Mouse (Mus musculus) lung, postnatal 0 days (tissue): ENCODE results near the gene Arl2bp.

Source experiments
- CTCF ChIP-seq: IDR thresholded peaks from 2 replicates; pipeline ENCODE4 v1.5.1; 2016; ENCODE audit warnings: antibody characterized with exemption, mild to moderate bottlenecking
- EP300 ChIP-seq: IDR thresholded peaks from 2 replicates; pipeline ENCODE4 v1.6.1; 2016; ENCODE audit warnings: antibody characterized with exemption, mild to moderate bottlenecking, control low read depth

DNA sequence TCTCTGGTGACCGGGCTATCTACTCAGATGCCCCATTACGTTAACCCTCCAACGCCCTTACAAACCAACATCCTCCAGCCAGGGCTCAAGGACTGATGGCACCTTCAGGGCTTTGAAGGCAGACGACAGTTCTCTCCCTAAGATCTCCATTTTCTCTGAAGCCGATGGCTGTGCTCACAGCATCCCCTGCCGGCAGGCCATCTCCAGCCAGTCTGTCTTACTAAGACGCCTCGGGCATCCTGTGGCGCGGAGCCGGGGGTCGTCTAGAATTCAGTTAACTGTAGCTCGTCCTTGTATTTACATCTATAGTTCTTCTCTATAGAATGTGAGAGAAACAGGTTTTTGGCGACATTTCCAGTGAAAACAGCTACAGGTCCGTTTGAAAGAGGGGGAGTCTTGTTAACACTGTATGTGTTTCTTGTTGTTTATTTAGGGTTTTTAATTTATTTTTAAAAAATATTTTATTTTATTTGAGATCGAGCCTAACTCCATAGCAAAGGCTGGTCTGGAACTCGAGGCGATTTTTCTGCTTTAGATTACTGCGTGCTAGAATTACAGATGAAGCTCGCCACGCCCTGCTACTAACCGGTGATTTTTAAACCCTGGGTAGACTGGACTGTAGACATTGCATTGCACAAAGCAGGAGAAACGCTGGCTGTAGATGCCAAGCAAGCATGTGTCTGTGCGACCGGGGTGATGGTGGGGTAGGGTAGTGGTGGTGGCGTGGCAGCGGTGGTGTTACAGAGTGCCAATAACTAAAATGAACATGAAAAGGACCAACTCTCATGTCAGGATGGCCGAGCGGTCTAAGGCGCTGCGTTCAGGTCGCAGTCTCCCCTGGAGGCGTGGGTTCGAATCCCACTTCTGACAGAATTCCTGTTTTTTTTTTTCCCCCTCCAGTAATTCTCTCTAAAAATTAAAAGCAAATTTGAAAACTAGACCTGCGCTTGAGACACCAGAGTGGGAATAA is 36.7 kb downstream of the Arl2bp start:
- TF ChIP-seq EP300 (0 out of 2 replicates have a peak, but pooled peaks have one; percentile 25), CTCF (peak; percentile 96)
